In genomic region chr17:86383699-86384572, GRCm38 (mm10) we compare ENCODE assay signal across 28 mouse cellular contexts.
DNase-seq lines count a peak whose midpoint lies in the region; ATAC-seq lines count a peak whose summit lies in the region.
"Had no signal": no experiment of that assay in that cellular context is flagged by ENCODE, and none has a peak within 500 bp of the region (broad histone marks: within the 10 kb centered on the region; RNA-seq: fewer than 3 reads in every experiment).

No protein-coding gene starts in this region.

- no peaks in the 10 kb centered on the region for H3K9me3 ChIP-seq in heart, embryonic 12.5 days (replicated peaks)
- H3K9me3 ChIP-seq in midbrain, embryonic 10.5 days (replicated peaks) = no peaks in the 10 kb centered on the region
- H3K9me3 ChIP-seq in midbrain, embryonic 11.5 days (ENCODE audit: control insufficient read depth, low read length) = no peaks in the 10 kb centered on the region
- no peaks in the 10 kb centered on the region for H3K9me3 ChIP-seq in liver, embryonic 13.5 days (replicated peaks)
- H3K9me3 ChIP-seq: limb, embryonic 13.5 days; megakaryocyte, embryonic 14.5 days; neural tube, embryonic 13.5 days had no signal

- no peak overlapping the region for H3K9ac ChIP-seq in heart, embryonic 12.5 days
- no peak overlapping the region for H3K9ac ChIP-seq in midbrain, embryonic 11.5 days (ENCODE audit: low read length)
- H3K9ac ChIP-seq in liver, embryonic 13.5 days = no peak overlapping the region
- H3K9ac ChIP-seq: hindbrain, embryonic 14.5 days; limb, embryonic 13.5 days; neural tube, embryonic 13.5 days had no signal

- peak; percentile 86 for ATAC-seq in heart, embryonic 12.5 days (ENCODE audit: insufficient number of reproducible peaks, low FRiP score)
- no peak for ATAC-seq in midbrain, embryonic 11.5 days (ENCODE audit: low FRiP score)
- ATAC-seq in liver, embryonic 13.5 days (ENCODE audit: low read depth) = no peak
- ATAC-seq: inflammation-experienced regulatory T-cells, adult 6 months; midbrain, embryonic 16.5 days had no signal

- no peaks in the 10 kb centered on the region for H3K36me3 ChIP-seq in heart, embryonic 12.5 days
- H3K36me3 ChIP-seq in midbrain, embryonic 10.5 days = no peaks in the 10 kb centered on the region
- no peaks in the 10 kb centered on the region for H3K36me3 ChIP-seq in midbrain, embryonic 11.5 days (ENCODE audit: control insufficient read depth, insufficient read depth, low read length)
- H3K36me3 ChIP-seq in liver, embryonic 13.5 days = no peaks in the 10 kb centered on the region
- H3K36me3 ChIP-seq: limb, embryonic 13.5 days; neural tube, embryonic 13.5 days had no signal

- peak overlapping the region; percentile 42 for H3K27ac ChIP-seq in heart, embryonic 12.5 days (ENCODE audit: poor library complexity, severe bottlenecking)
- H3K27ac ChIP-seq in midbrain, embryonic 10.5 days (replicated peaks) = peak overlapping the region; percentile 24; the same call in 1 of the 2 replicates
- H3K27ac ChIP-seq in midbrain, embryonic 11.5 days (ENCODE audit: low read depth, low read length) = no peak overlapping the region
- H3K27ac ChIP-seq in liver, embryonic 13.5 days = no peak overlapping the region
- H3K27ac ChIP-seq: gastrocnemius, adult 2 months; hindbrain, embryonic 14.5 days; kidney, postnatal 0 days; limb, embryonic 13.5 days; neural tube, embryonic 13.5 days had no signal

- H3K4me1 ChIP-seq in heart, embryonic 12.5 days (replicated peaks) = peaks cover 52% of the 10 kb centered on the region
- H3K4me1 ChIP-seq in midbrain, embryonic 10.5 days = peaks cover 23% of the 10 kb centered on the region
- peaks cover 6% of the 10 kb centered on the region; the same call in 1 of the 2 replicates for H3K4me1 ChIP-seq in midbrain, embryonic 11.5 days (ENCODE audit: control insufficient read depth, insufficient read depth, low read length)
- peaks cover 15% of the 10 kb centered on the region for H3K4me1 ChIP-seq in liver, embryonic 13.5 days (replicated peaks)

- no peak for DNase-seq in heart, adult 18-20 months
- DNase-seq in midbrain, embryonic 10.5 days (ENCODE audit: low spot score) = no peak
- no peak for DNase-seq in midbrain, embryonic 11.5 days (ENCODE audit: low spot score, missing footprints)
- DNase-seq in liver, embryonic 13.5 days = peak; percentile 38
- DNase-seq in layer of hippocampus, postnatal 25 days (ENCODE audit: extremely low spot score in 1 of 2, low spot score in 1 of 2) = no peak
- DNase-seq in adrenal gland, adult 18-20 months (ENCODE audit: low spot score in 2 of 2) = no peak
- DNase-seq: adrenal gland, postnatal 25 days; B cell, adult 2 months; cerebellum, adult 8-10 months; cerebellum, postnatal 36 days; gastrocnemius, adult 2 months; heart, postnatal 10 days; kidney, adult 18-20 months; layer of hippocampus, postnatal 36 days; lung, adult 2 months; lung, postnatal 14 days; retina, postnatal 1 day; right cerebral cortex, postnatal 25 days; spleen, adult 18-20 months had no signal

- H3K4me2 ChIP-seq in heart, embryonic 12.5 days = no peak overlapping the region
- H3K4me2 ChIP-seq in midbrain, embryonic 11.5 days = no peak overlapping the region
- H3K4me2 ChIP-seq in liver, embryonic 13.5 days = no peak overlapping the region
- H3K4me2 ChIP-seq: hindbrain, embryonic 14.5 days; limb, embryonic 13.5 days; neural tube, embryonic 13.5 days had no signal

- no peaks in the 10 kb centered on the region for H3K27me3 ChIP-seq in heart, embryonic 12.5 days (replicated peaks)
- H3K27me3 ChIP-seq in midbrain, embryonic 10.5 days (ENCODE audit: low read depth, poor library complexity, severe bottlenecking) = no peaks in the 10 kb centered on the region
- no peaks in the 10 kb centered on the region for H3K27me3 ChIP-seq in midbrain, embryonic 11.5 days (ENCODE audit: control insufficient read depth, insufficient read depth, low read length)
- no peaks in the 10 kb centered on the region for H3K27me3 ChIP-seq in liver, embryonic 13.5 days
- H3K27me3 ChIP-seq: limb, embryonic 13.5 days; neural tube, embryonic 13.5 days had no signal

- no peak overlapping the region for H3K4me3 ChIP-seq in heart, embryonic 12.5 days
- no peak overlapping the region for H3K4me3 ChIP-seq in midbrain, embryonic 10.5 days
- H3K4me3 ChIP-seq in midbrain, embryonic 11.5 days (ENCODE audit: low read depth, low read length) = no peak overlapping the region
- no peak overlapping the region for H3K4me3 ChIP-seq in liver, embryonic 13.5 days (replicated peaks)
- H3K4me3 ChIP-seq: gastrocnemius, adult 2 months; limb, embryonic 13.5 days; megakaryocyte, embryonic 14.5 days; myocyte; neural tube, embryonic 13.5 days had no signal

- WGBS in heart, embryonic 12.5 days = 74% methylated on average over 18 of the region's 18 CpGs
- 86% methylated on average over 18 of the region's 18 CpGs for WGBS in midbrain, embryonic 10.5 days
- WGBS in midbrain, embryonic 11.5 days = 87% methylated on average over 18 of the region's 18 CpGs
- WGBS in liver, embryonic 13.5 days (ENCODE audit: insufficient replicate concordance) = 60% methylated on average over 18 of the region's 18 CpGs

Comparison
In these comparisons a context has a peak if more than half of its experiments do, and no peak if none do; other contexts are left out.
1. H3K27ac ChIP-seq: peak in heart, embryonic 12.5 days (single experiment) and midbrain, embryonic 10.5 days (single experiment); none in midbrain, embryonic 11.5 days (single experiment) and liver, embryonic 13.5 days (single experiment).